In genomic region chr10:97375824-97376223, GRCm38 (mm10) we compare ENCODE assay signal across 8 mouse cellular contexts.
DNase-seq lines count a peak whose midpoint lies in the region; ATAC-seq and TF ChIP-seq lines count a peak whose summit lies in the region.

No protein-coding gene starts in this region.

- H3K9me3 ChIP-seq in hindbrain, embryonic 14.5 days (ENCODE audit: control insufficient read depth, low read length): no peaks in the 10 kb centered on the region
- no peaks in the 10 kb centered on the region for H3K9me3 ChIP-seq in hindbrain, embryonic 16.5 days (ENCODE audit: control insufficient read depth, low read length)
- H3K9me3 ChIP-seq in forebrain, embryonic 11.5 days (ENCODE audit: control insufficient read depth, low read length): no peaks in the 10 kb centered on the region
- no peaks in the 10 kb centered on the region for H3K9me3 ChIP-seq in hindbrain, postnatal 0 days (ENCODE audit: low read length)

- H3K27ac ChIP-seq in hindbrain, embryonic 14.5 days: no peak overlapping the region
- H3K27ac ChIP-seq in hindbrain, embryonic 16.5 days (ENCODE audit: low read depth, low read length): no peak overlapping the region
- H3K27ac ChIP-seq in forebrain, embryonic 11.5 days (ENCODE audit: low read depth, low read length): no peak overlapping the region
- no peak overlapping the region for H3K27ac ChIP-seq in hindbrain, postnatal 0 days

- H3K9ac ChIP-seq in hindbrain, embryonic 14.5 days: no peak overlapping the region
- no peak overlapping the region for H3K9ac ChIP-seq in hindbrain, embryonic 16.5 days (ENCODE audit: low read depth, low read length)
- H3K9ac ChIP-seq in forebrain, embryonic 11.5 days (ENCODE audit: low read length): no peak overlapping the region
- no peak overlapping the region for H3K9ac ChIP-seq in hindbrain, postnatal 0 days (replicated peaks; ENCODE audit: low read length)

- H3K36me3 ChIP-seq in hindbrain, embryonic 14.5 days (replicated peaks; ENCODE audit: control insufficient read depth, insufficient read depth): no peaks in the 10 kb centered on the region
- no peaks in the 10 kb centered on the region for H3K36me3 ChIP-seq in hindbrain, embryonic 16.5 days (ENCODE audit: control insufficient read depth, insufficient read depth, low read length)
- no peaks in the 10 kb centered on the region for H3K36me3 ChIP-seq in forebrain, embryonic 11.5 days (ENCODE audit: control insufficient read depth, insufficient read depth, low read length)
- no peaks in the 10 kb centered on the region for H3K36me3 ChIP-seq in hindbrain, postnatal 0 days (ENCODE audit: insufficient read depth, low read length)

- no peak overlapping the region for H3K4me3 ChIP-seq in hindbrain, embryonic 14.5 days (replicated peaks; ENCODE audit: low read length)
- no peak overlapping the region for H3K4me3 ChIP-seq in hindbrain, embryonic 16.5 days (ENCODE audit: low read length)
- no peak overlapping the region for H3K4me3 ChIP-seq in forebrain, embryonic 11.5 days (ENCODE audit: low read depth, low read length)
- no peak overlapping the region for H3K4me3 ChIP-seq in hindbrain, postnatal 0 days (ENCODE audit: low read length)

- peak; percentile 77 for TF ChIP-seq CTCF in brain, embryonic 14.5 days (IDR thresholded peaks at IDR 0.05; ENCODE audit: borderline replicate concordance, extremely low read depth, insufficient read depth, insufficient read length)
- TF ChIP-seq CTCF in hindbrain, postnatal 0 days (IDR thresholded peaks at IDR 0.05; ENCODE audit: low read depth): peak; percentile 89

- peak; percentile 84 for DNase-seq in hindbrain, embryonic 14.5 days (ENCODE audit: low spot score)
- peak; percentile 81 for DNase-seq in brain, embryonic 14.5 days (ENCODE audit: low read depth)
- peak; percentile 76 for DNase-seq in forebrain, embryonic 11.5 days (ENCODE audit: low spot score)
- DNase-seq in hindbrain, postnatal 0 days (ENCODE audit: low spot score): peak; percentile 84
- peak; percentile 49 to 60 for DNase-seq in left cerebral cortex, adult 18-20 months (ENCODE audit: low spot score in 2 of 2)
- DNase-seq in testis, postnatal 14 days (ENCODE audit: low spot score): peak; percentile 36

- WGBS in hindbrain, embryonic 14.5 days: 17% methylated on average over 2 of the region's 2 CpGs
- 12% methylated on average over 2 of the region's 2 CpGs for WGBS in hindbrain, embryonic 16.5 days
- WGBS in forebrain, embryonic 11.5 days: 11% methylated on average over 2 of the region's 2 CpGs
- WGBS in hindbrain, postnatal 0 days: 9% methylated on average over 2 of the region's 2 CpGs

- no peak overlapping the region for H3K4me2 ChIP-seq in hindbrain, embryonic 14.5 days (replicated peaks)
- no peak overlapping the region for H3K4me2 ChIP-seq in hindbrain, embryonic 16.5 days (ENCODE audit: low read length)
- no peak overlapping the region for H3K4me2 ChIP-seq in forebrain, embryonic 11.5 days (ENCODE audit: low read depth, low read length, severe bottlenecking)
- H3K4me2 ChIP-seq in hindbrain, postnatal 0 days (ENCODE audit: low read depth, low read length): no peak overlapping the region

- no peak for ATAC-seq in hindbrain, embryonic 14.5 days (ENCODE audit: low FRiP score)
- no peak for ATAC-seq in hindbrain, embryonic 16.5 days
- 0 out of 2 replicates have a peak, but pooled peaks have one; percentile 71 for ATAC-seq in forebrain, embryonic 11.5 days (replicated peaks; ENCODE audit: low FRiP score)
- no peak for ATAC-seq in hindbrain, postnatal 0 days
- ATAC-seq in monocyte, adult 5-6 weeks (replicated peaks; ENCODE audit: insufficient number of reproducible peaks, low FRiP score, low TSS enrichment, poor library complexity, severe bottlenecking): peak; percentile 61; the same call in 1 of the 2 replicates

- no peaks in the 10 kb centered on the region for H3K4me1 ChIP-seq in hindbrain, embryonic 14.5 days (replicated peaks; ENCODE audit: control insufficient read depth, insufficient read depth, low read length)
- no peaks in the 10 kb centered on the region for H3K4me1 ChIP-seq in hindbrain, embryonic 16.5 days (ENCODE audit: control insufficient read depth, insufficient read depth, low read depth, low read length)
- no peaks in the 10 kb centered on the region for H3K4me1 ChIP-seq in forebrain, embryonic 11.5 days (replicated peaks; ENCODE audit: control insufficient read depth, insufficient read depth, low read length)
- no peaks in the 10 kb centered on the region for H3K4me1 ChIP-seq in hindbrain, postnatal 0 days (ENCODE audit: insufficient read depth, low read length)

- H3K27me3 ChIP-seq in hindbrain, embryonic 14.5 days (ENCODE audit: control insufficient read depth, insufficient read depth, low read length): no peaks in the 10 kb centered on the region
- H3K27me3 ChIP-seq in hindbrain, embryonic 16.5 days (replicated peaks; ENCODE audit: control insufficient read depth, insufficient read depth, low read length): no peaks in the 10 kb centered on the region
- no peaks in the 10 kb centered on the region for H3K27me3 ChIP-seq in forebrain, embryonic 11.5 days (ENCODE audit: control insufficient read depth, insufficient read depth, low read length)
- H3K27me3 ChIP-seq in hindbrain, postnatal 0 days (ENCODE audit: insufficient read depth, low read length): no peaks in the 10 kb centered on the region

- no peak for TF ChIP-seq POLR2A in brain, embryonic 14.5 days (IDR thresholded peaks at IDR 0.05; ENCODE audit: borderline replicate concordance, extremely low read depth, insufficient read depth, insufficient read length, poor library complexity, severe bottlenecking)

Comparison
In these comparisons a context has a peak if more than half of its experiments do, and no peak if none do; other contexts are left out.
1. ATAC-seq: peak in forebrain, embryonic 11.5 days (single experiment) and monocyte, adult 5-6 weeks (single experiment); none in hindbrain, embryonic 14.5 days (single experiment), hindbrain, embryonic 16.5 days (single experiment) and hindbrain, postnatal 0 days (single experiment).
2. Peak in every context shown above with its lines, with median percentiles within 50 percentile points of each other: DNase-seq.